Mouse (Mus musculus) small intestine, adult 2 months (tissue): ENCODE results near the gene Prtn3.

Source experiments
- CTCF ChIP-seq: fragments of 200-500 bp; IDR thresholded peaks from 2 replicates; pipeline ENCODE4 v1.5.1; 2012; ENCODE audit warnings: low read depth, mild to moderate bottlenecking, control low read depth, inconsistent platforms, low read length, moderate library complexity, mixed read lengths; ENCODE audit not compliant: insufficient replicate concordance, insufficient read length; ENCODE audit errors: extremely low read depth
- POLR2A ChIP-seq: fragments of 200-500 bp; IDR thresholded peaks from 2 replicates; pipeline ENCODE4 v1.6.1; 2012; ENCODE audit warnings: low read depth, mild to moderate bottlenecking, control low read depth, inconsistent platforms, low read length, moderate library complexity

GRCm38 (mm10) chr10:79834769-79835398 is 39.4 kb upstream of the Prtn3 start:
- TF ChIP-seq CTCF (peak; percentile 98), POLR2A (no peak)
